Mouse (Mus musculus): ENCODE measurements around the gene Bbs9. TPM values are rescaled to one million over a fixed set of nuclear protein-coding genes. Genes with fewer than 3 reads are reported as not detected.
"Not testable (repeated sequence)": the region's sequence is repeated elsewhere in the genome, so short reads cannot be mapped to it uniquely, and the experiment has no call there.

The Bbs9 gene
- polyA plus RNA-seq, 1 experiment = not detected

DNA sequence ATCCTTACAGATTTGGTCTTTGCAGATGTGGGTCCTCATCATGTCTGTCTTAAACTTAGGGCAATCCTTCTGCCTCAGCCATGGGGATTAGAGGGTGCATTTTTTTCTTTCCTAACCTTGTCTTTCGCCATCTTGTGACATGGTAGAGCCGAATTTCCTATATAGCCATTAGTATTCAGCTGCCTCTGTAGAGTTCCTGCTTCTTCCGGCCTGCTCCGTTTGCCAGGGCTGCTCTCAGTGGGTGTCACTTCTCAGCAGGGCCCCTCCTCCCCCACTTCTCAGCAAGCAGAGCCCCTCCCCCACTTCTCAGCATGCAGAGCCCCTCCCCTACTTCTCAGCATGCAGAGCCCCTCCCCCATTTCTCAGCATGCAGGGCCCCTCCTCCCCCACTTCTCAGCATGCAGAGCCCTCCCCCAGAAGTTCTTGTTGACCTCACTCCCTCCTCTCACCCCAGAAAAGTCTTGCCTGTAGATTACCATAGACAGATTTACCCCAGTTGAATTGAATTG is 362.2 kb downstream of the Bbs9 start:
- H3K4me3 ChIP-seq (replicated peaks) = no peak overlapping the region
- H3K9me3 ChIP-seq (ENCODE audit: control insufficient read depth, low read length) = no peaks in the 10 kb centered on the region
- H3K27me3 ChIP-seq (ENCODE audit: control insufficient read depth) = no peaks in the 10 kb centered on the region
- no peaks in the 10 kb centered on the region for H3K36me3 ChIP-seq (ENCODE audit: control insufficient read depth)
- H3K4me1 ChIP-seq (ENCODE audit: control insufficient read depth) = no peaks in the 10 kb centered on the region
- no peak for TF ChIP-seq GATA1 (IDR thresholded peaks at IDR 0.05; ENCODE audit: low read length)
- TF ChIP-seq TAL1 (IDR thresholded peaks at IDR 0.05; ENCODE audit: low read length) = no peak

DNA sequence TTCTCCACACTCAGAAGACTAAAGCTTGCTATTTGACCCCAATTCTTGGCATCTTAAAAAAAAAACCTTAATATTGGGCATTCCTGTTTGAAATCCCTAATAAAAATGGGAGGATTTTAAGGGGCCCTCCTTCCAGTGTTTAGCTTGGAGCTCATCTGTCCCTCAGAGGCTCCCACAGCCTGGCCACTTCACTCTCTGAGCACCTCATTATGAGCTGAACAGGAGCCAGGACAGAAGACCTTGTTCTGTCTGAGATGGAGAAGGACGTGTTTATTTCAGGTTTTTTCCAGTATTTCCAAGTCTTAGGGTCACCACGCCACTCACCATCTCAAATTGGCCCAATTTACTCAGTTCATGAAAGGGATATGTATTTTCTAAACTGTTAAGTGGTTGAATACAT is 370.5 kb downstream of the Bbs9 start:
- no peaks in the 10 kb centered on the region for H3K27me3 ChIP-seq (ENCODE audit: control insufficient read depth)
- no peaks in the 10 kb centered on the region for H3K36me3 ChIP-seq (ENCODE audit: control insufficient read depth)
- H3K9me3 ChIP-seq (ENCODE audit: control insufficient read depth, low read length) = no peaks in the 10 kb centered on the region
- H3K4me3 ChIP-seq (replicated peaks) = no peak overlapping the region
- peaks cover 4% of the 10 kb centered on the region for H3K4me1 ChIP-seq (ENCODE audit: control insufficient read depth)
- TF ChIP-seq GATA1 (IDR thresholded peaks at IDR 0.05; ENCODE audit: low read length) = no peak
- no peak for TF ChIP-seq TAL1 (IDR thresholded peaks at IDR 0.05; ENCODE audit: low read length)

DNA sequence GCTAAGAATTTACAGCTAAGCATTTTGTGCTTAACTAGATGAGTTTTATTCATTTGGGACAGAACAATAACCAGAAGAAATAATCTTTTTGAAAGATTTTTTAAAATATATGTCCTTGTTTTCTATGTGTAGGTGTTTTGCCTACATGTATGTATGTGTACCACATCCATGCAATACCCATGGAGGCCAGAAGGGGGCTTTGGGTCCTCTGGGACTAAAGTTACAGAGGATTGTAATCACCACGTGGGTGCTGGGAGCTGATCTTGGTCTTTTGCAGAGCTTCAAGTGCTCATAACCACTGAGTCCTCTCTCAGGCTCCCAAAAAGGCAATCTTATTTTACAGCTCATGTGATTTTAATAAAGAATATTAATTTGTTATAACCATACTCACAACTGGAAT is 371.3 kb downstream of the Bbs9 start:
- H3K4me1 ChIP-seq (ENCODE audit: control insufficient read depth) = peaks cover 4% of the 10 kb centered on the region
- H3K9me3 ChIP-seq (ENCODE audit: control insufficient read depth, low read length) = no peaks in the 10 kb centered on the region
- H3K27me3 ChIP-seq (ENCODE audit: control insufficient read depth) = no peaks in the 10 kb centered on the region
- H3K36me3 ChIP-seq (ENCODE audit: control insufficient read depth) = no peaks in the 10 kb centered on the region
- TF ChIP-seq TAL1 (IDR thresholded peaks at IDR 0.05; ENCODE audit: low read length) = no peak
- TF ChIP-seq GATA1 (IDR thresholded peaks at IDR 0.05; ENCODE audit: low read length) = no peak
- no peak overlapping the region for H3K4me3 ChIP-seq (replicated peaks)

DNA sequence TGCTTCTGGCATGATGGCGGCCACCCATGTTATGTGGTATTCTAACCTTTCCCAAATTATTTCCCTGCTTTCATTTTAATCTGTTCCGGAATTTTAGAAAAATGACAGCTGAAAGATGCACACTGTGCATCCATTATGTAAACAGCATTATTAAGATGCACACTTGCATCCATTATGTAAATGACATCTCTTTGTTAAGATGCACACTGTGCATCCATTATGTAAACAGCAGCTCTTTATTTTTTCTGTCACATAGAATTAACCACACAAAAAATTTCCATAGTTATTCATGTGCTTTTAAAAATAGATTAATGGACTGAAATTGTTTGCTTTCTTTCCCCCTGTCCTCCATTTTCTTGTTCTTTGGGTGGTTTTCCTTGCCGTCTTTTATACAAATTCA is 373.3 kb downstream of the Bbs9 start:
- Histone ChIP-seq H3K27me3 (ENCODE audit: control insufficient read depth) (no peaks in the 10 kb centered on the region), H3K4me1 (ENCODE audit: control insufficient read depth) (peaks cover 4% of the 10 kb centered on the region), H3K36me3 (ENCODE audit: control insufficient read depth) (no peaks in the 10 kb centered on the region), H3K9me3 (ENCODE audit: control insufficient read depth, low read length) (no peaks in the 10 kb centered on the region), H3K4me3 (replicated peaks) (no peak overlapping the region)
- TF ChIP-seq TAL1 (IDR thresholded peaks at IDR 0.05; ENCODE audit: low read length) = no peak
- no peak for TF ChIP-seq GATA1 (IDR thresholded peaks at IDR 0.05; ENCODE audit: low read length)

DNA sequence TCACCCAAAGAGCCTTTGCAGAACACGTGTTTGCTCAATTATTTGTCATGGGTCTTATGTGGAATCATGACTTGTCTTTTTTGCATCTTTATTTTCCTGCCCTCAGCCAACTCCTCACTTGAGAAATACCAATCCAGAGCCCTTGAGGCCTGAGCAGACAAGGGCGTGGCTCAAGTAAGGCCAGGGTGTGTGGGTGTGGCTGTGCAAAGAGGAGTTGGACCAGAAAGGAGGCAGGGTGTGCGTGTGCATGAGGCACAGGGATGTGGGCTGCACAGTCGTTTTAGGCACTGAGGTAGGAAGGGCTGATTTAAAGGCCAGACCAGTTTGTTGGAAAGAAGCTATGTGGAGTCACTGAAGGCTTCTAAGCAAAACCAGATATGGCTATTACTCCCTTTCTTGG is 373.7 kb downstream of the Bbs9 start:
- Histone ChIP-seq H3K36me3 (ENCODE audit: control insufficient read depth) (no peaks in the 10 kb centered on the region), H3K4me3 (replicated peaks) (no peak overlapping the region), H3K9me3 (ENCODE audit: control insufficient read depth, low read length) (no peaks in the 10 kb centered on the region), H3K27me3 (ENCODE audit: control insufficient read depth) (no peaks in the 10 kb centered on the region), H3K4me1 (ENCODE audit: control insufficient read depth) (peaks cover 4% of the 10 kb centered on the region)
- TF ChIP-seq GATA1 (IDR thresholded peaks at IDR 0.05; ENCODE audit: low read length) (no peak), TAL1 (IDR thresholded peaks at IDR 0.05; ENCODE audit: low read length) (no peak)

DNA sequence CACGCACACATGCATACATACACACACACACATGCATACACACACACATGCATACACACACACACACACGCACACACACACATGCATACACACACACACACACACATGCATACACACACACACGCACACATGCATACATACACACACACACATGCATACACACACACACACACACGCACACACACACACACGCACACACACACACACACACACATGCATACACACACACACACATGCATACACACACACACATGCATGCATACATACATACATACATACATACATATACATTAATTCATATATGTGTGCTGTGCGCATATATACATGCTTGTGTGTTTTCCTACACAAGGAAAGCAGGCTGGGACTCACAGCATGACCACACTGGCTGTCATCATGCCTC is 393.6 kb downstream of the Bbs9 start:
- not testable (repeated sequence) for H3K4me1 ChIP-seq (ENCODE audit: control insufficient read depth); H3K4me3 ChIP-seq (replicated peaks); H3K27me3 ChIP-seq (ENCODE audit: control insufficient read depth); H3K9me3 ChIP-seq (ENCODE audit: control insufficient read depth, low read length); H3K36me3 ChIP-seq (ENCODE audit: control insufficient read depth)

DNA sequence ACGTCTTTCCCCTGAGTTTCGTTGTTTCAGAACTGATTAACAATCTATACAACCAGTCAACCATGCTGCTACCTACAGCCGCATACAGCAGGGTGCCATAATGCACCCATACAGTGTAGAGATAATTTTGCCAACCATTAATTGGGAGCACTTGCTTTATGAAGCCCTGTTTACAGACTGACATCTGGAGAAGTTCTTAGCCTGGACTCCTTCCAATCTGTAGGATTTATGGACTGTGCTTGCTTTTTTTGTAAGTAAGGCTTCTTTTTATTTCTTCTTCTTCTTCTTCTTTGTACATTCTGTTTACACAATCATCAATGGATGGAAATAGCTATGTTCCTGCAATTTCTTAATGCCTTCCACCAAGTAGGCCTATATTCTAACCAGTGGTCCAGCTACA is 395.1 kb downstream of the Bbs9 start:
- Histone ChIP-seq H3K36me3 (ENCODE audit: control insufficient read depth) (no peaks in the 10 kb centered on the region), H3K9me3 (ENCODE audit: control insufficient read depth, low read length) (no peaks in the 10 kb centered on the region), H3K4me1 (ENCODE audit: control insufficient read depth) (no peaks in the 10 kb centered on the region), H3K27me3 (ENCODE audit: control insufficient read depth) (no peaks in the 10 kb centered on the region), H3K4me3 (replicated peaks) (no peak overlapping the region)
- TF ChIP-seq GATA1 (IDR thresholded peaks at IDR 0.05; ENCODE audit: low read length) (no peak), TAL1 (IDR thresholded peaks at IDR 0.05; ENCODE audit: low read length) (no peak)

DNA sequence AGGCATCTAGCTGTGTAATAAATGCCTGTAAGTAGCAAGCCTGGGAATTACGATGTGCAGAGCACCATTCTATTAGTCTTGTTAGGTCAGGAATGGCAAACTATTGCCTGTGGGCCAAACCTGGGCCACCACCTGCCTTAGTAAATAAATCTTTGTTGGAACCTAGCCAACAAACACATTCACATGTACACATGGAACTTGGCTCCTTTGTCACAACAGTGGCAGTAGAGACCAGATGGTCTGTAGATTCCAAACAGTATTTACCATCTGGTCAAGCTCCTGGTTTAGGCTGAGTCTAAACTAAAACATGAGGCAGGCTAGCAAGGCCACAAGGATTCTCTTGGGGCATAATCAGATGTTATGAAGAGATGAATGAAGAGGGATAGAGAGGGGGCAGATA is 399.7 kb downstream of the Bbs9 start:
- no peaks in the 10 kb centered on the region for H3K36me3 ChIP-seq (ENCODE audit: control insufficient read depth)
- H3K4me1 ChIP-seq (ENCODE audit: control insufficient read depth) = no peaks in the 10 kb centered on the region
- H3K9me3 ChIP-seq (ENCODE audit: control insufficient read depth, low read length) = no peaks in the 10 kb centered on the region
- no peak overlapping the region for H3K4me3 ChIP-seq (replicated peaks)
- H3K27me3 ChIP-seq (ENCODE audit: control insufficient read depth) = no peaks in the 10 kb centered on the region
- TF ChIP-seq GATA1 (IDR thresholded peaks at IDR 0.05; ENCODE audit: low read length) (no peak), TAL1 (IDR thresholded peaks at IDR 0.05; ENCODE audit: low read length) (no peak)

DNA sequence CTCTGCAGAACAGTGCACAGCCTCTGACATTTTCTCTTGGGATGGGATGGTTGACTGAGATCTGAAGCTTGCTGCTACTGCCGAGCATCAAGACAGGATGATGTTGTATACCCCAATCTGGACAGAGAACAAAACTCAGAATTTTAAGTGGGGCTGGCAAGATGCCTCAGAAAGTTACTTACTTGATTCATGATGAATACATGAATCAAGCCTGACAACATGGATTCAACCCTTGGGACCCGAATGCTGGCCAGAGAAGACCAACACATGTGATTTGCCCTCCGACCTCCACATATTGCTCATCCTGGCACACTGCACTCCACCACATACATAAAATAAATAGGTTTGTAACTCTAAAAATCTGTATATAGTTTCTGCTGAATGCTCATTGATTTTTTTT is 403.8 kb downstream of the Bbs9 start:
- Histone ChIP-seq H3K36me3 (ENCODE audit: control insufficient read depth) (no peaks in the 10 kb centered on the region), H3K4me3 (replicated peaks) (no peak overlapping the region), H3K27me3 (ENCODE audit: control insufficient read depth) (no peaks in the 10 kb centered on the region), H3K4me1 (ENCODE audit: control insufficient read depth) (no peaks in the 10 kb centered on the region), H3K9me3 (ENCODE audit: control insufficient read depth, low read length) (no peaks in the 10 kb centered on the region)
- TF ChIP-seq GATA1 (IDR thresholded peaks at IDR 0.05; ENCODE audit: low read length) (no peak), TAL1 (IDR thresholded peaks at IDR 0.05; ENCODE audit: low read length) (no peak)

DNA sequence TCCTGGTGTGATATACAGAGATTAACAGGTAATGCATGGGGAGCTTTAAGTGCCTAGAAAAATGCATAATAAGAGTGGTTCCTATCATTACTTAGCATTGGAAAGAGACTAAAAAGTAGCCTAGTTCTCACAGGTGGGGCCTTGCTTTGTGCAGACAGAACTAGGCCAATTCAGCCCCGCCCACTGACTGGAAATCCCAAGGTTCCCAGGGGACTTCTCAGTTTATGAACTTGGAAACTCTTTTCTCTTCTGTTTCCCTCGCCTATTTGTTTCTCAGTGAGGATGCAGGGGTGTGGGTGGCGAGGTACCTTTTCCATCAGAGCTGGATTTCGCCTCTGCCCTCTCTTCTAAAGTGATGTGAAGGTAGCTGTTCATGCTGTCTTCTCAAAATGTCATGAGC is 410.8 kb downstream of the Bbs9 start:
- Histone ChIP-seq H3K36me3 (ENCODE audit: control insufficient read depth) (no peaks in the 10 kb centered on the region), H3K9me3 (ENCODE audit: control insufficient read depth, low read length) (no peaks in the 10 kb centered on the region), H3K4me3 (replicated peaks) (no peak overlapping the region), H3K27me3 (ENCODE audit: control insufficient read depth) (no peaks in the 10 kb centered on the region), H3K4me1 (ENCODE audit: control insufficient read depth) (no peaks in the 10 kb centered on the region)
- TF ChIP-seq TAL1 (IDR thresholded peaks at IDR 0.05; ENCODE audit: low read length) (no peak), GATA1 (IDR thresholded peaks at IDR 0.05; ENCODE audit: low read length) (no peak)

Measured in erythroblast, embryonic 14.5 days (primary cell).